Mouse (Mus musculus) kidney, embryonic 14.5 days (tissue): ENCODE measurements at regions not wholly inside any gene's neighbourhood (a gene's known extent, or its start where the extent isn't known, plus 50 kb on each side); places are given as distances from the start of the nearest gene placed in this dataset.

ENCODE experiments used
- ATAC-seq: fragments of 200-750 bp; cut with Nextera tagmentation; 2 replicates; pipeline ENCODE4 v1.8.0; 2017; ENCODE audit warnings: moderate number of reproducible peaks, mild to moderate bottlenecking, moderate TSS enrichment, moderate library complexity; ENCODE audit not compliant: low FRiP score, low TSS enrichment
- H3K27ac ChIP-seq: fragments of 300-500 bp; sonication (generic); 2 replicates; pipeline ENCODE4 v1.5.1; 2014; ENCODE audit warnings: low read depth, mild to moderate bottlenecking, low read length, moderate library complexity, mixed read lengths
- H3K27me3 ChIP-seq: fragments of 300-500 bp; sonication (generic); 2 replicates; pipeline ENCODE4 v1.6.1; 2014; ENCODE audit warnings: mild to moderate bottlenecking, low read length; ENCODE audit not compliant: control insufficient read depth, insufficient read depth
- H3K36me3 ChIP-seq: fragments of 300-500 bp; sonication (generic); 2 replicates; pipeline ENCODE4 v1.6.1; 2014; ENCODE audit warnings: low read length, mixed read lengths; ENCODE audit not compliant: control insufficient read depth, insufficient read depth
- H3K4me1 ChIP-seq: fragments of 300-500 bp; sonication (generic); 2 replicates; pipeline ENCODE4 v1.6.1; 2014; ENCODE audit warnings: low read length, mixed read lengths; ENCODE audit not compliant: control insufficient read depth, insufficient read depth
- H3K4me2 ChIP-seq: fragments of 300-500 bp; sonication (generic); replicated peaks from 2 replicates; pipeline ENCODE4 v1.6.1; 2014; ENCODE audit warnings: low read depth, mild to moderate bottlenecking, low read length
- H3K4me3 ChIP-seq: fragments of 300-500 bp; sonication (generic); 2 replicates; pipeline ENCODE4 v1.5.1; 2014; ENCODE audit warnings: mild to moderate bottlenecking, low read length
- H3K9ac ChIP-seq: fragments of 300-500 bp; sonication (generic); 2 replicates; pipeline ENCODE4 v1.6.1; 2014; ENCODE audit warnings: low read depth, mild to moderate bottlenecking, low read length, moderate library complexity
- H3K9me3 ChIP-seq: fragments of 300-500 bp; sonication (generic); 2 replicates; pipeline ENCODE4 v1.6.1; 2016; ENCODE audit warnings: low read length; ENCODE audit not compliant: control insufficient read depth
- WGBS: fragments of 180-500 bp; shearing (Covaris S2); extraction: QIAGEN DNeasy Blood & Tissue Kit; methylation state at CpG from one replicate; pipeline ENCODE4 v1.1.7; 2014; 5-methylcytosine and 5-hydroxymethylcytosine counted together

DNA sequence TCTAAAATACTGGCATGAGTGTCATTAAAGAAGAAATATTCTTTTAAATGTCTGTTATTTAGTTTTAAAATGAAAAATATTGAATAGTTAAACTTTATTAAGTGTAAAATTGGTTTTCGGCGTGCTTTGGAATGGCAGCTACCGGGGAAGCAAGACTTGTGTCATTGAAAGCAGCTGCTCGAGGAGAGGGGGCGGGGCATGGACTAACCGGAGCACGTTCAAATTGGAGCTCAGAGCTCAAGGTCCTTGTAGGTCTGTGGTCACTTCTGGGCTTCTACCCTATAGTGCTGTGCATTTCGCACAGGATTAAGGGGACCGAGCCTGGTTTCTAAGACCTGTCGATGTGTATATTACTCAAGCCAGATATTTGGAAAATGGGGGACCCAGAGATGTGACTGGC, 309.0 kb downstream of the Tshz3 start:
- Histone ChIP-seq H3K9me3 (no peaks in the 10 kb centered on the region), H3K4me2 (no peak overlapping the region), H3K27me3 (no peaks in the 10 kb centered on the region), H3K4me1 (no peaks in the 10 kb centered on the region; the same call in 1 of the 2 replicates), H3K9ac (no peak overlapping the region), H3K27ac (no peak overlapping the region), H3K36me3 (no peaks in the 10 kb centered on the region), H3K4me3 (no peak overlapping the region)
- no peak for ATAC-seq
- 64% methylated on average over 10 of the region's 10 CpGs for WGBS

DNA sequence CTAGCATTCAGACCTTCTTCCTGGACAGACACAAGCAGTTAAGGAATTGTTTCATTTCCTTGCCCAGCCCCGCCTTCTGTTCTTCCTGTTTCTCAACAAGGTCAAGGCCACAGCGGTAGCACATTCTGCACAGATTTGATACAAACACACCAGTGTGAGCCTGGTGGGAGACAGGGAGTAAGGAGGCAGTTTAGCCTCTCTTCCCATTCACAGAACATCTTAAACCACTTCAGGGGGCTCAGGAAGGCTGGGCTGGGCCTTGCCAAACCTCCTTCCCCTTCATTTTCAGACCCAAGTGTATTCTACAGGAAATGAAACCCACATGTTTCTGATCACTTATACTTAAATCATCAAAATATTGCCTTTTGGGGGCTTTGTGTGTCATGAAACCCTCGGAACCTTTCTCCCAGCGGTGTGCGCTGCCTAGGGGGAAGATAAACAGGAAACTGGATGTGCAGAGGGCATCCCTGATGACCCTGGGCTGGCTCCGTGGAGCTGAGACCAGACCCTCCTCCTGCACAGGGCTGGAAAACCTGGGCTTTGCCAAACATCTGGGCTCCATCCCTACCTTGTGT, 313.3 kb downstream of the Tshz3 start:
- 28% methylated on average over 6 of the region's 6 CpGs for WGBS
- no peak overlapping the region for H3K9ac ChIP-seq
- no peak for ATAC-seq
- H3K4me3 ChIP-seq = no peak overlapping the region
- no peaks in the 10 kb centered on the region for H3K9me3 ChIP-seq
- H3K27ac ChIP-seq = 0 out of 2 replicates have a peak overlapping the region, but pooled peaks have one; percentile 15
- H3K4me1 ChIP-seq = no peaks in the 10 kb centered on the region; the same call in 1 of the 2 replicates
- H3K4me2 ChIP-seq = no peak overlapping the region
- H3K27me3 ChIP-seq = no peaks in the 10 kb centered on the region
- H3K36me3 ChIP-seq = no peaks in the 10 kb centered on the region

DNA sequence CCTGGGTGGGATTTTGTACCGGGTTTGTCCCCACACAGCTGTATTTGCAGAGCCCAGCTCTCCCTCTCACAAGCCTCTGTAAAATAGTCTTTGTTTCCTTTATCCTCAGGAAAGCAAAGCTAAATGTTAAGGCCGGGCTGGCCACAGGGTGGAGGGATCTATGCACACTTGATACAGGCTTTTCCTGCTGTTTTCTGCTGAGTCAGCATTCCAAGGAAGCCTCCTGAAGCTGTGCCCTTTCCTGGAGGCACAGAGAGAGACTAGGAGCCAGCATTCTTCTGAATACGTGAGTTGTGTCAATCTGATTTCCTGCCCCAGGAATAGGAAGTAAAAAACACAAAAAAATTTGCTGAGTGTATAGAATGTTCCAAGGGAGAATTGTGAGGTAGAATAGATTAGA, 322.2 kb downstream of the Tshz3 start:
- H3K27ac ChIP-seq = no peak overlapping the region
- 45% methylated on average over 3 of the region's 3 CpGs for WGBS
- ATAC-seq = no peak

DNA sequence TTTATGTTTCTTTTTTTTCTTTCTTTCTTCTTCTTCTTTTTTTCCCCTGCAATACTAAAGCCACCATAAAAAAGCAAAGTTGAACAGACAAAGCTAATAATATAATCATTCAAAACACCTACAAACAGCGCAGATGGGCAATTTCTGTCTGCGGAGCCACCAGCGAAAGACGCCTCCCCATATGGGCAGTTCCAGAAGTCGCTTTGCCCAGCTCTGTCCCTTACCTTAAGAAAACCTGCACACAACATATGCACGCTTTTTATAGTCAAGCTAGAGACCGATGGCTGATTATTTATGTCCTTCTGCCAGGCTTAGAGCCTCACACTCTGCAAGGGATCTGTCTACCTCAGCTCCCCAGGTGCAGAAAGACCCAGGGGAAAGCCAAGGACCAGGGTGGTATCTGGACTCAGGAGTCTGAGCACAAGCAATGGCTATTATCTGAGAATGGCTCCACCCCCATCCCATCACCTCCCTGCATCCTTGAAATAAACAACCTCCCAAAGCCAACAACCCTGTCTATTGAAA, 326.6 kb downstream of the Tshz3 start:
- Histone ChIP-seq H3K9ac (no peak overlapping the region), H3K9me3 (no peaks in the 10 kb centered on the region), H3K27me3 (no peaks in the 10 kb centered on the region), H3K36me3 (no peaks in the 10 kb centered on the region), H3K27ac (no peak overlapping the region), H3K4me1 (no peaks in the 10 kb centered on the region), H3K4me3 (no peak overlapping the region), H3K4me2 (no peak overlapping the region)
- 80% methylated on average over 7 of the region's 7 CpGs for WGBS
- ATAC-seq = no peak

More for the DNA sequence above, 322.2 kb downstream of the Tshz3 start:
- no peaks in the 10 kb centered on the region for H3K4me1 ChIP-seq
- H3K36me3 ChIP-seq = no peaks in the 10 kb centered on the region
- H3K4me2 ChIP-seq = no peak overlapping the region
- H3K9me3 ChIP-seq = no peaks in the 10 kb centered on the region
- no peaks in the 10 kb centered on the region for H3K27me3 ChIP-seq
- no peak overlapping the region for H3K9ac ChIP-seq
- H3K4me3 ChIP-seq = no peak overlapping the region

DNA sequence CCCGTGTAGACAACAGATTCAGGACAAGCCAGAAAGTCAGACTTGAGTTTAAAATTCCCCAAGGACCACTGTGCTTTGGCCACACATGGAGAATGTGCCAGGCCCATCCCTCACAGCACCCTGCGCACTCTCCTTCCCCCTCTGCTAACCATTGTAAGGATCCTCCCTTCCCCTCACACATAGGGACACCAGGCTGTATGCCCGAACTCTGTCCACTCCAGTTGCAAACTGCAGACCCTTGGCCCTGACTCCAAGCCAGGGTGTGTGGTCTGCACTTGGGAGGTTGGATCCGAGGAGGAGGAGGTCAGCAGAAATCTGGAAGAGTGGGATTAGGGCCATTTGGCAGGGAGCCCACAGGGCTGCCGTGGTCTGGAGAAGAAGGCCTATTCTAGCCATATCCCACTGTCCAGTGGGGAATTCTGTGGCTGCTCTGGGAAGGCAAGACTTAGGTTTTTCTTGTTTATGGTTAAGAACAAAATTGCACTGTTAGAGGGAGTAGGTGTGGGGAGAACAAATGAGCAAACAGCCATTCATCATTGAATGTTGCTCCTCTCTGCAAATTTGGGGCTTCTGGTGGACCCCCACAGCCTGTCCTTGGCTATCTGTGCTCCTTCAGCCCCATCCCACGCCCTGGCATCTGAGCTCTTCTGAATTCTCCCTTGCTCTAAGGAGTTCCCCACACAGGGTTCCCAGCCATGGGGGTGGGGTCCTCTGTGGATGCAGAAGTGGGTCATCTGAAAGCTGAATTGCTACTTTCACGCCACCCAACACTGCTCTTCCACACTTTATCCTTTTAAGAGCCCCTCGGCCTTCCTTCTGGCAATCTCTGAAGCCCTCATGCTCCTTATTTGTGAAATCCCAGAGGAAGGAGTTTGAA, 366.9 kb downstream of the Tshz3 start:
- Histone ChIP-seq H3K9me3 (no peaks in the 10 kb centered on the region), H3K9ac (no peak overlapping the region), H3K27me3 (no peaks in the 10 kb centered on the region), H3K4me1 (no peaks in the 10 kb centered on the region), H3K4me3 (no peak overlapping the region), H3K4me2 (no peak overlapping the region), H3K36me3 (no peaks in the 10 kb centered on the region), H3K27ac (no peak overlapping the region)
- 68% methylated on average over 8 of the region's 8 CpGs for WGBS
- ATAC-seq = peak; percentile 52; the same call in 1 of the 2 replicates

DNA sequence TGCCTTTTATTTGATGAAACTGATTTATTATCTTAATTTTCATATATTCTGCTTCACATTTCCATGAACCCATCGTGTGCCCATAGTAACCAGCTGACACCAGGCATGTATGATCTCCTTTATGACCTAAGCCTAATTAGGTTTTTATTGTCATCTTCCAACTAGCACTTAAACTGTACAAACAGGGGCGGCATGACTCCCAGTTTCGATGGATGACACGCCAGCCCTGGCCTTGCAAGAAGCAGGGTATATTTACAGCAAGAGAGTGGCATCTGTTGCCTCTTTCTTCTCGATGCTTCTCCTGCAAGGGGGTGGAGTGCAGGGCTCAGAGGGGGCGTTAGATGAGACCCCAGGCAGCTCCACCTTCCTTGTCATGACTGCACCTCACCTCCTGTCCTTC, 379.8 kb downstream of the Tshz3 start:
- no peaks in the 10 kb centered on the region for H3K27me3 ChIP-seq
- H3K27ac ChIP-seq = no peak overlapping the region
- no peaks in the 10 kb centered on the region for H3K36me3 ChIP-seq
- ATAC-seq = no peak
- H3K4me2 ChIP-seq = no peak overlapping the region
- WGBS = 49% methylated on average over 6 of the region's 6 CpGs
- H3K4me3 ChIP-seq = no peak overlapping the region
- H3K4me1 ChIP-seq = no peaks in the 10 kb centered on the region
- H3K9ac ChIP-seq = no peak overlapping the region
- no peaks in the 10 kb centered on the region for H3K9me3 ChIP-seq

DNA sequence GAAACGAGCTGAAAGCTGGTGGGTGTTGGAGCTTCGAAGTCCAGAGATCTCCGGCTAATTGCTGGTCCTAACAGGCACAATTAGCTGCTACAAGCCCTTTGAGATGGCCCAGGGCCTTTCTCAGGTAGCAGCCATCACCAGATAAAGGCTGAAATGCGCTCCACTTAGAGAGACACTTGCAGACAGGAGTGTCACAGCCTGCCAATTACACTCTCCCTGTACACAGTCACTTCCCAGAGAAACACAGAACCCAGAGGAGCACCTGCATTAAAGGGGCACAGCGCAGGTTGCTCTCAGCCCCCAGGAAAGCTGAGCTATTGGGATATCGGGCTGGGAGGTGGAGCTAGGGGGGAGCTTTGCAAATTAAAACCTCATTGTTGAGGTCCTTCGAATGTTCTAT, 380.2 kb downstream of the Tshz3 start:
- H3K36me3 ChIP-seq = no peaks in the 10 kb centered on the region
- no peaks in the 10 kb centered on the region for H3K27me3 ChIP-seq
- H3K4me3 ChIP-seq = no peak overlapping the region
- no peak overlapping the region for H3K9ac ChIP-seq
- H3K9me3 ChIP-seq = no peaks in the 10 kb centered on the region
- ATAC-seq = no peak
- no peak overlapping the region for H3K4me2 ChIP-seq
- H3K4me1 ChIP-seq = no peaks in the 10 kb centered on the region
- WGBS = 47% methylated on average over 7 of the region's 7 CpGs
- no peak overlapping the region for H3K27ac ChIP-seq

DNA sequence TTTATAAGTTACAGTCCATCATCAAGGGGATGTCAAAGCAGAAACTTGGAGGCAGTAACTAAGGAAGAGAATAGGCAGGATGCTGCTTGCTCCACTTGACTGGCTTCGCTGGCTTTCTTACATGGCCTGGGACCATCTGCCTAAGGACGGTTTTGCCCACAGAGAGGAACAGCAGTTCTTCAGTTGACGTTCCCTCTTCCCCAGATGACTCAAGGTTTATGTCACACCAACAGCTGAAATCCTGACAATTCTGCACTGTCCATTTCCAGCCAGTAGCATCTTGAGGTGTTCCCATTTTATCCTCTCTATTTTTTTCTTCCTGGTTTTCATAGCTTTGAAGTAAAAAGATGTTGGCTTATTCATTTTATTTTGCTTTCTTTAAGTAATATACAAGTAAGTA, 391.8 kb downstream of the Tshz3 start:
- ATAC-seq = no peak

DNA sequence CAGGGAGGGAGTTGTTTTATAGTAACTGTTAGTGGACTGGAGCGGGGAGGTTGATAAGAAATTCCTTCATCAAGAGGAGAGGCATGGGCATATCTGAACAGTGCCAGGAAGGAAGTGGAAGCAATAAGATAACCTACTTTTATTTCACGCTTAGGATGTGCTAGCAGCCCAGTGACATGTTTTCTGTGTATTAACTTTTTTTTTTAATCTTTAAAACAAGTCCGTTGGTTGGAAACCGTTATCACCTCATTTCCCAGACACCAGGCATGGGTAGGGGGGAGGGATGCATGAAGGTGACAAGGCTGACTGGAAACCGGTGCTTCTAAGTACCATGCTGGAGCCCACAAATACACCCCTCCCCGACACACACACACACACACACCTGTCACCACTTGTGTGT, 394.7 kb downstream of the Tshz3 start:
- 88% methylated on average over 6 of the region's 6 CpGs for WGBS
- H3K27ac ChIP-seq = no peak overlapping the region
- no peaks in the 10 kb centered on the region for H3K36me3 ChIP-seq
- no peak overlapping the region for H3K4me2 ChIP-seq
- no peaks in the 10 kb centered on the region for H3K27me3 ChIP-seq
- H3K9ac ChIP-seq = no peak overlapping the region
- no peak overlapping the region for H3K4me3 ChIP-seq
- no peaks in the 10 kb centered on the region for H3K9me3 ChIP-seq
- no peak for ATAC-seq
- no peaks in the 10 kb centered on the region for H3K4me1 ChIP-seq

More for the DNA sequence above, 391.8 kb downstream of the Tshz3 start:
- Histone ChIP-seq H3K4me1 (no peaks in the 10 kb centered on the region), H3K36me3 (no peaks in the 10 kb centered on the region), H3K4me2 (no peak overlapping the region), H3K4me3 (no peak overlapping the region), H3K9ac (no peak overlapping the region), H3K9me3 (no peaks in the 10 kb centered on the region), H3K27me3 (no peaks in the 10 kb centered on the region), H3K27ac (no peak overlapping the region)
- 91% methylated on average over 3 of the region's 3 CpGs for WGBS
